Mouse (Mus musculus) CH12.LX (cell line): ENCODE results near the gene Map4k1. TPM values are rescaled to one million over a fixed set of nuclear protein-coding genes. Genes with fewer than 3 reads are reported as not detected.

Source experiments
- DNase-seq: peaks from one replicate; pipeline ENCODE4 v3.0.0-alpha.2; 2013; ENCODE audit errors: extremely low read depth
- H3K27ac ChIP-seq: 2 replicates; pipeline ENCODE4 v1.5.1; 2012; ENCODE audit warnings: low read depth, mild to moderate bottlenecking, control low read depth, moderate library complexity; ENCODE audit not compliant: insufficient read depth
- H3K27me3 ChIP-seq: replicated peaks from 2 replicates; pipeline ENCODE3; 2012; ENCODE audit warnings: inconsistent platforms
- H3K36me3 ChIP-seq, 2 experiments: replicated peaks in 1 of 2; 2 replicates each; pipeline versions ENCODE3 to v1.6.1; 2012; ENCODE audit warnings: inconsistent platforms in 1 of 2, low read length in 1 of 2, mild to moderate bottlenecking in 1 of 2, mixed read lengths in 1 of 2, moderate library complexity in 1 of 2; ENCODE audit not compliant: control insufficient read depth in 1 of 2, insufficient read depth in 1 of 2
- H3K4me1 ChIP-seq, 2 experiments: 2 replicates each; pipeline ENCODE4 v1.6.1; 2012; ENCODE audit warnings: inconsistent platforms in 1 of 2, moderate library complexity in 1 of 2; ENCODE audit not compliant: insufficient read depth in 2 of 2, control insufficient read depth in 1 of 2
- H3K4me2 ChIP-seq: 2 replicates; pipeline ENCODE4 v1.6.1; 2012; ENCODE audit warnings: low read depth, mild to moderate bottlenecking, control low read depth; ENCODE audit not compliant: poor library complexity, insufficient read depth, severe bottlenecking
- H3K4me3 ChIP-seq, 3 experiments: fragments of 150-350 bp in 1 of 3; sonication (generic) in 1 of 3; replicated peaks in 1 of 3; 2 replicates each; pipeline versions ENCODE3 to v1.5.1; 2011 to 2012; ENCODE audit warnings: low read depth in 2 of 3, low read length in 2 of 3, mild to moderate bottlenecking in 2 of 3, moderate library complexity in 2 of 3, control low read depth in 1 of 3, improper control_type of control experiment in 1 of 3, inconsistent platforms in 1 of 3, mixed read lengths in 1 of 3; ENCODE audit not compliant: poor library complexity in 1 of 3
- H3K79me2 ChIP-seq: replicated peaks from 2 replicates; pipeline ENCODE4 v1.6.1; 2012; ENCODE audit warnings: mild to moderate bottlenecking, moderate library complexity; ENCODE audit not compliant: control insufficient read depth, poor library complexity, insufficient read depth, severe bottlenecking; ENCODE audit errors: extremely low read depth
- H3K9ac ChIP-seq: 2 replicates; pipeline ENCODE4 v1.6.1; 2012; ENCODE audit warnings: low read depth, mild to moderate bottlenecking, control low read depth, moderate library complexity; ENCODE audit not compliant: insufficient read depth
- H3K9me3 ChIP-seq: replicated peaks from 2 replicates; pipeline ENCODE3; 2012; ENCODE audit warnings: low read length, inconsistent platforms, mixed read lengths
- EP300 ChIP-seq: IDR thresholded peaks from 2 replicates; pipeline ENCODE4 v1.6.1; 2011; ENCODE audit warnings: low read length, improper control_type of control experiment
- ETS1 ChIP-seq: conservative IDR thresholded peaks from 2 replicates; pipeline ENCODE4 v1.6.1; 2012; ENCODE audit warnings: low read depth, mild to moderate bottlenecking, inconsistent platforms, low read length, improper control_type of control experiment, moderate library complexity
- HCFC1 ChIP-seq: IDR thresholded peaks from 2 replicates; pipeline ENCODE4 v1.6.1; 2012; ENCODE audit warnings: low read depth, mild to moderate bottlenecking, inconsistent platforms, low read length, improper control_type of control experiment
- JUN ChIP-seq: IDR thresholded peaks from 2 replicates; pipeline ENCODE4 v1.6.1; 2011; ENCODE audit warnings: low read depth, mild to moderate bottlenecking, low read length, improper control_type of control experiment, moderate library complexity; ENCODE audit not compliant: insufficient read depth
- MAZ ChIP-seq: IDR thresholded peaks from 2 replicates; pipeline ENCODE4 v1.6.1; 2012; ENCODE audit warnings: low read depth, mild to moderate bottlenecking, inconsistent platforms, low read length, improper control_type of control experiment, moderate library complexity
- POLR2A ChIP-seq: IDR thresholded peaks from 2 replicates; pipeline ENCODE4 v1.6.1; 2011; ENCODE audit warnings: low read depth, mild to moderate bottlenecking, improper control_type of control experiment, low read length
- POLR2AphosphoS2 ChIP-seq: IDR thresholded peaks from 2 replicates; pipeline ENCODE4 v1.6.1; 2011; ENCODE audit warnings: low read depth, low read length, improper control_type of control experiment
- SMC3 ChIP-seq: IDR thresholded peaks from 2 replicates; pipeline ENCODE4 v1.6.1; 2011; ENCODE audit warnings: low read depth, low read length, improper control_type of control experiment
- TBP ChIP-seq: conservative IDR thresholded peaks from 2 replicates; pipeline ENCODE4 v1.6.1; 2011; ENCODE audit warnings: low read depth, low read length, improper control_type of control experiment
- TCF12 ChIP-seq: IDR thresholded peaks from 2 replicates; pipeline ENCODE4 v1.6.1; 2014; ENCODE audit warnings: low read depth, mild to moderate bottlenecking, inconsistent platforms, low read length, improper control_type of control experiment
- UBTF ChIP-seq: IDR thresholded peaks from 2 replicates; pipeline ENCODE4 v1.6.1; 2012; ENCODE audit warnings: low read depth, mild to moderate bottlenecking, inconsistent platforms, low read length, improper control_type of control experiment, moderate library complexity
- USF2 ChIP-seq: conservative IDR thresholded peaks from 2 replicates; pipeline ENCODE4 v1.6.1; 2011; ENCODE audit warnings: low read depth, low read length, improper control_type of control experiment
- ZC3H11A ChIP-seq: IDR thresholded peaks from 2 replicates; pipeline ENCODE4 v1.6.1; 2012; ENCODE audit warnings: low read depth, mild to moderate bottlenecking, inconsistent platforms, low read length, improper control_type of control experiment
- ZKSCAN1 ChIP-seq: IDR thresholded peaks from 2 replicates; pipeline ENCODE4 v1.6.1; 2012; ENCODE audit warnings: low read depth, inconsistent platforms, low read length, improper control_type of control experiment, borderline replicate concordance
- dilution Hi-C: fragments of 300-500 bp; cut with MboI; formaldehyde crosslinking; loops from 2 replicates; pipeline ENCODE4 v1.14.3; 2020; ENCODE audit warnings: low sequenced_read_pairs; ENCODE audit not compliant: extremely low pct_unique_long_range_greater_than_20kb, extremely low pct_ligation_motif_present
- in situ Hi-C: fragments of 300-500 bp; cut with MboI; formaldehyde crosslinking; loops from 3 replicates; pipeline ENCODE4 v1.14.3; 2019; ENCODE audit warnings: low sequenced_read_pairs, low pct_ligation_motif_present, low pct_unique_long_range_greater_than_20kb, mixed read lengths
- polyA plus RNA-seq: library from polyadenylated mRNA; unstranded; fragments of >175 nt; gene quantifications from 2 replicates; pipeline ENCODE4 v1.2.1, GENCODE M21; 2012; ENCODE audit warnings: low read depth; ENCODE audit not compliant: insufficient read length
- total RNA-seq, 2 experiments: library from RNA; depleted of rRNA; stranded (reverse); fragments of 300-350 nt in 1 of 2; fragments of >200 nt in 1 of 2; gene quantifications; 2 replicates each; pipeline ENCODE4 v1.2.3; 2012 to 2014

Gene Map4k1
- total and polyA plus RNA-seq, 3 experiments: 114 to 395 (median 183) TPM

- Histone ChIP-seq H3K79me2 (no peaks in the 10 kb centered on the region), H3K36me3 (no peaks in the 10 kb centered on the region), H3K4me2 (no peak overlapping the region), H3K9ac (no peak overlapping the region), H3K4me3 (no peak overlapping the region), H3K27ac (no peak overlapping the region), H3K4me1 (peaks cover 3 to 12% of the 10 kb centered on the region in 2 experiments; a peak in 3 of 4 replicates), H3K9me3 (no peaks in the 10 kb centered on the region), H3K27me3 (peaks cover 51% of the 10 kb centered on the region)
- no peak for TF ChIP-seq POLR2AphosphoS2
- TF ChIP-seq HCFC1: no peak
- TF ChIP-seq JUN: no peak
- TF ChIP-seq EP300: no peak
- TF ChIP-seq ETS1: no peak
- TF ChIP-seq POLR2A: no peak
- no peak for TF ChIP-seq MAZ
- no peak for TF ChIP-seq UBTF
- no peak for TF ChIP-seq SMC3
- no peak for TF ChIP-seq USF2
- TF ChIP-seq ZC3H11A: no peak
- no peak for TF ChIP-seq TCF12
- no peak for TF ChIP-seq ZKSCAN1
- TF ChIP-seq TBP: no peak
- DNase-seq: no peak
- in situ Hi-C loops (loop anchor here (5.0 to 25.0 kb wide), 2 partner anchors 239 to 459 kb away; partner anchors contain the start of gene Sipa1l3), dilution Hi-C loops (no loop called here)
Observed at GRCm38 (mm10) chr7:29052821-29053220, 71.0 kb downstream of the Map4k1 start.

Other genes with a start within 250 kb of the Map4k1 start
- gene Mrps12, start 240.2 kb upstream of the Map4k1 start, total RNA-seq (2012; rRNA removed): 112 and 137 TPM in 2 replicates
- 85.9 and 91.6 TPM in 2 replicates for gene Mrps12, start 240.2 kb upstream of the Map4k1 start, total RNA-seq (2014; rRNA removed)
- 66.0 and 69.9 TPM in 2 replicates for gene Mrps12, start 240.2 kb upstream of the Map4k1 start, polyA plus RNA-seq
- gene Sars2, start 240.1 kb upstream of the Map4k1 start, total RNA-seq (2012; rRNA removed): 16.7 and 17.1 TPM in 2 replicates
- 10.5 and 11.7 TPM in 2 replicates for gene Sars2, start 240.1 kb upstream of the Map4k1 start, total RNA-seq (2014; rRNA removed)
- 24.7 and 24.9 TPM in 2 replicates for gene Sars2, start 240.1 kb upstream of the Map4k1 start, polyA plus RNA-seq
- gene Ccer2, start 225.9 kb upstream of the Map4k1 start, total RNA-seq (2012; rRNA removed): 0.17 TPM in 1 of 2 replicates, not detected in the other
- gene Ccer2, start 225.9 kb upstream of the Map4k1 start, total RNA-seq (2014; rRNA removed): not detected in 2 replicates
- gene Ccer2, start 225.9 kb upstream of the Map4k1 start, polyA plus RNA-seq: not detected in 2 replicates
- gene Sirt2, start 215.3 kb upstream of the Map4k1 start, total RNA-seq (2012; rRNA removed): 66.2 and 68.3 TPM in 2 replicates
- gene Sirt2, start 215.3 kb upstream of the Map4k1 start, total RNA-seq (2014; rRNA removed): 36.0 and 40.9 TPM in 2 replicates
- 124 and 128 TPM in 2 replicates for gene Sirt2, start 215.3 kb upstream of the Map4k1 start, polyA plus RNA-seq
- gene Nfkbib, start 214.5 kb upstream of the Map4k1 start, total RNA-seq (2012; rRNA removed): 59.3 and 62.8 TPM in 2 replicates
- 24.6 and 30.5 TPM in 2 replicates for gene Nfkbib, start 214.5 kb upstream of the Map4k1 start, total RNA-seq (2014; rRNA removed)
- 97.5 and 101 TPM in 2 replicates for gene Nfkbib, start 214.5 kb upstream of the Map4k1 start, polyA plus RNA-seq
- 60.9 and 65.5 TPM in 2 replicates for gene Rinl, start 193.1 kb upstream of the Map4k1 start, total RNA-seq (2012; rRNA removed)
- 41.5 and 46.1 TPM in 2 replicates for gene Rinl, start 193.1 kb upstream of the Map4k1 start, total RNA-seq (2014; rRNA removed)
- 60.6 and 61.8 TPM in 2 replicates for gene Rinl, start 193.1 kb upstream of the Map4k1 start, polyA plus RNA-seq
- 296 and 342 TPM in 2 replicates for gene Hnrnpl, start 173.5 kb upstream of the Map4k1 start, total RNA-seq (2012; rRNA removed)
- 365 and 371 TPM in 2 replicates for gene Hnrnpl, start 173.5 kb upstream of the Map4k1 start, total RNA-seq (2014; rRNA removed)
- gene Hnrnpl, start 173.5 kb upstream of the Map4k1 start, polyA plus RNA-seq: 640 and 645 TPM in 2 replicates
- gene Ech1, start 156.8 kb upstream of the Map4k1 start, total RNA-seq (2012; rRNA removed): 103 and 124 TPM in 2 replicates
- gene Ech1, start 156.8 kb upstream of the Map4k1 start, total RNA-seq (2014; rRNA removed): 119 and 121 TPM in 2 replicates
- 65.1 and 67.6 TPM in 2 replicates for gene Ech1, start 156.8 kb upstream of the Map4k1 start, polyA plus RNA-seq
- 3.9 and 7.0 TPM in 2 replicates for gene Lgals4, start 148.2 kb upstream of the Map4k1 start, total RNA-seq (2012; rRNA removed)
- gene Lgals4, start 148.2 kb upstream of the Map4k1 start, total RNA-seq (2014; rRNA removed): 2.6 and 3.6 TPM in 2 replicates
- 6.5 and 7.2 TPM in 2 replicates for gene Lgals4, start 148.2 kb upstream of the Map4k1 start, polyA plus RNA-seq
- not detected in 2 replicates for gene Lgals7, start 118.2 kb upstream of the Map4k1 start, total RNA-seq (2012; rRNA removed)
- gene Lgals7, start 118.2 kb upstream of the Map4k1 start, total RNA-seq (2014; rRNA removed): not detected in 2 replicates
- not detected in 2 replicates for gene Lgals7, start 118.2 kb upstream of the Map4k1 start, polyA plus RNA-seq
- 0.17 TPM in 2 replicates for gene Capn12, start 100.6 kb upstream of the Map4k1 start, total RNA-seq (2012; rRNA removed)
- not detected in 2 replicates for gene Capn12, start 100.6 kb upstream of the Map4k1 start, total RNA-seq (2014; rRNA removed)
- not detected in 2 replicates for gene Capn12, start 100.6 kb upstream of the Map4k1 start, polyA plus RNA-seq
- 62.9 and 63.4 TPM in 2 replicates for gene Actn4, start 19.7 kb upstream of the Map4k1 start, total RNA-seq (2012; rRNA removed)
- gene Actn4, start 19.7 kb upstream of the Map4k1 start, total RNA-seq (2014; rRNA removed): 45.9 and 56.9 TPM in 2 replicates
- gene Actn4, start 19.7 kb upstream of the Map4k1 start, polyA plus RNA-seq: 127 and 145 TPM in 2 replicates
- gene Eif3k, start 186 bp upstream of the Map4k1 start, total RNA-seq (2012; rRNA removed): 513 and 551 TPM in 2 replicates
- gene Eif3k, start 186 bp upstream of the Map4k1 start, total RNA-seq (2014; rRNA removed): 595 and 658 TPM in 2 replicates
- 580 and 584 TPM in 2 replicates for gene Eif3k, start 186 bp upstream of the Map4k1 start, polyA plus RNA-seq
- 0.63 and 0.68 TPM in 2 replicates for gene Ryr1, start 143.1 kb downstream of the Map4k1 start, total RNA-seq (2012; rRNA removed)
- gene Ryr1, start 143.1 kb downstream of the Map4k1 start, total RNA-seq (2014; rRNA removed): 0.43 TPM in 2 replicates
- 0.86 and 1.1 TPM in 2 replicates for gene Ryr1, start 143.1 kb downstream of the Map4k1 start, polyA plus RNA-seq
- 0.88 and 1.4 TPM in 2 replicates for gene Rasgrp4, start 152.8 kb downstream of the Map4k1 start, total RNA-seq (2012; rRNA removed)
- gene Rasgrp4, start 152.8 kb downstream of the Map4k1 start, total RNA-seq (2014; rRNA removed): 0.26 and 0.58 TPM in 2 replicates
- gene Rasgrp4, start 152.8 kb downstream of the Map4k1 start, polyA plus RNA-seq: 2.9 and 3.2 TPM in 2 replicates
- gene Fam98c, start 174.2 kb downstream of the Map4k1 start, total RNA-seq (2012; rRNA removed): 13.8 and 14.5 TPM in 2 replicates
- gene Fam98c, start 174.2 kb downstream of the Map4k1 start, total RNA-seq (2014; rRNA removed): 13.0 and 14.1 TPM in 2 replicates
- gene Fam98c, start 174.2 kb downstream of the Map4k1 start, polyA plus RNA-seq: 15.2 and 17.9 TPM in 2 replicates
- 0.30 and 0.38 TPM in 2 replicates for gene Ggn, start 188.2 kb downstream of the Map4k1 start, total RNA-seq (2012; rRNA removed)
- gene Ggn, start 188.2 kb downstream of the Map4k1 start, total RNA-seq (2014; rRNA removed): 0.13 TPM in 1 of 2 replicates, not detected in the other
- gene Ggn, start 188.2 kb downstream of the Map4k1 start, polyA plus RNA-seq: 1.0 and 1.5 TPM in 2 replicates
- gene Spred3, start 188.4 kb downstream of the Map4k1 start, total RNA-seq (2012; rRNA removed): 2.2 and 3.3 TPM in 2 replicates
- gene Spred3, start 188.4 kb downstream of the Map4k1 start, total RNA-seq (2014; rRNA removed): 1.2 and 1.6 TPM in 2 replicates
- gene Spred3, start 188.4 kb downstream of the Map4k1 start, polyA plus RNA-seq: 6.0 and 6.6 TPM in 2 replicates
- 321 and 335 TPM in 2 replicates for gene Psmd8, start 198.7 kb downstream of the Map4k1 start, total RNA-seq (2012; rRNA removed)
- 455 and 479 TPM in 2 replicates for gene Psmd8, start 198.7 kb downstream of the Map4k1 start, total RNA-seq (2014; rRNA removed)
- gene Psmd8, start 198.7 kb downstream of the Map4k1 start, polyA plus RNA-seq: 308 and 348 TPM in 2 replicates
- 0.38 and 0.93 TPM in 2 replicates for gene Catsperg1, start 232.0 kb downstream of the Map4k1 start, total RNA-seq (2012; rRNA removed)
- gene Catsperg1, start 232.0 kb downstream of the Map4k1 start, total RNA-seq (2014; rRNA removed): 0.68 and 0.72 TPM in 2 replicates
- 1.4 and 2.0 TPM in 2 replicates for gene Catsperg1, start 232.0 kb downstream of the Map4k1 start, polyA plus RNA-seq